Mouse (Mus musculus) B cell, adult 2 months (primary cell): ENCODE results near the gene Glg1.

Experiments
- DNase-seq, 2 experiments: peaks; one replicate each; pipeline ENCODE4 v3.0.0; 2022

Glg1 gene

DNA sequence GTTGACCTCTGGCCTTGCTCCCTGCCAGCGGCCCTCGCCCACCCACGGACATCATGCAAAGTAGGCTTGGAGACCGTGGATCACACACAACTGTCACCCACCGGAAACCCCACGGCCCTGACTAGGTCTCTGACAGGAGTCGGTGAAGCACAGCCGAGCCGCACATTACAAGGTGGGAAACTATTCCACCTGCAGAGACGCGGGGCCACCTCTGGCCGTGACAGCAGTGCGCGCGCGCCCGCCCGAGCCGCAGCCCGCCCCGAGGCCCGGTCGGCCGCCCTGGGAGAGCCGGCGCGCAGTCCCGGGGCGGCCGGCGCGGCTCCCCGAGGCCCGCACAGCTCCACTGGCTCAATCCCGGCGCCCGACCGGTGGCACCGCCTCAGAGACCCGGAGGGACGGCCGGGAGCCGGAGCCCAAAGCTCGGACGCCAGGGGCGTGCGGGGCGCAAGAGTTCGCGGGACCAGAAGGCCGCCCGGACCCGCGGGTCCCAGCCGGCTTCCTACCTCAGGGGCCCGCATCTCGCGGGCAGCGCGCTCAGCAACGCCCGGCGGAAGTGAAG lies 114.0 kb downstream of the Glg1 start:
- peak; percentile 62 to 64 for DNase-seq

GRCm38 (mm10) chr8:111142521-111142920 lies 116.5 kb downstream of the Glg1 start:
- DNase-seq, result no peak

DNA sequence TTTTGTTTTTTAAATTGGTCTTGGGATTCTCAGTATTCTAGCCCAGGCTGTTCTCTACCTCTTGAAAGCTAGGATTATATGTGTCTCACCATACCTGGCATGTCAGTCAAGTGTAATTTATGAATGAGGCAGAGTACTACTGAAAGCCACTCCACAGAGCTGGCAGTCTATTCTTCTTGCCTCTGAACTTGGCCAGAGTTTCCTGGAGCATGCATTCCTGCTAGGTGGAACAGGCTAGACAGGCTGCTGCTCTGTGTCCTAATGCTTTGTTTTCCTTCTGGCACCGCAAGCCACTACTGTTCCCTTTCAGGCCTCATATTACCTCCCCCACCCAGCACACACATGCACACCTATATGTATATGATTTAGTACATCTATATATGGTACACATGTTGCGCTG lies 128.3 kb downstream of the Glg1 start:
- DNase-seq, result no peak

GRCm38 (mm10) chr8:111119481-111119880 lies 139.5 kb downstream of the Glg1 start:
- no peak for DNase-seq

DNA sequence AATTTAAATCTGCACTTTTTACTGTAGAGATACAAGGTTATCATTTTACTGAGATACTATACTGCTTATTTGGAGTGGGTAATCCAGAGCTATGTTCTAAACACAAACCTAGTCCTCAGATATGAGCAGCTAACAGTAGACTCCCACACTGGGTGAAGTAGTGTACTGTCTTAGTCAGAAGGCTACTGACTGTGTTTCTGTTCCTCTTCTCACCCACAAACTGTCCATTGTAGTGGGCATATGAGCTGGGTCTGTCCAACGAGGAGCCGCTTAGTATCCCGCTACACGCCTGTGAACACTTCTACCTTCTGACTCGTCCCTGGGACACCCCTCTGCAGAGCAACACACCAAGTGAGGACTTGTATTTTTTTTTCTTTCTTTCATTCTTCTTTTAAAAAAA lies 144.1 kb downstream of the Glg1 start:
- DNase-seq, result no peak
